Mouse (Mus musculus): Measurements from ENCODE around the gene Cpsf7. TPM values are rescaled to one million over a fixed set of nuclear protein-coding genes. Genes with fewer than 3 reads are reported as not detected.

Cpsf7 gene
- 33.2 TPM for polyA plus RNA-seq (2017; shearing (Covaris generic))

GRCm38 (mm10) chr19:10525106-10525901, at the start of gene Cpsf7:
Gene Cpsf7 (plus strand): TSS chr19:10525266.

DNA sequence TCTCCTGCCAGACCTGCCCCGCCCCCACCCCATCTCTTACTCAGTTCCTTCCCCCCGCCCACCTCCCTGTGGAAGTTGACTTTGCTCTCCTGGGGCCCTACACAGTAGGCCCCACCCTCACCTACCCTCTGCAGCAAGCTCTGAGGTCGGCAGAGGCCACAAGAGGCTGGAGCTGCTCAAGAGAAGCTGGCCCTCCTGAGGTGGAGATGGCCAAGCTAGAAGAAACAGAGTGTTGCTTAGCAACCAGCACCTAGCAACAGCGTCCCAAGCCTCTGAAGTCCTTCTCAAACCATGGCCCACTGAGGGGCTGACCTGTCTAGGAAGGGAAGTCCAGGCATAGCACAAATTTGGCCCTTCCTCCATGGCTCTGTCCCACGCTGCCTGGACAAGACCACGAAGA, 42.4 kb upstream of the Cpsf7 start, which contains the start of gene Ppp1r32:
TSS of gene Ppp1r32 (minus strand) at position 226 of the 400 bp plus-strand sequence.

DNA sequence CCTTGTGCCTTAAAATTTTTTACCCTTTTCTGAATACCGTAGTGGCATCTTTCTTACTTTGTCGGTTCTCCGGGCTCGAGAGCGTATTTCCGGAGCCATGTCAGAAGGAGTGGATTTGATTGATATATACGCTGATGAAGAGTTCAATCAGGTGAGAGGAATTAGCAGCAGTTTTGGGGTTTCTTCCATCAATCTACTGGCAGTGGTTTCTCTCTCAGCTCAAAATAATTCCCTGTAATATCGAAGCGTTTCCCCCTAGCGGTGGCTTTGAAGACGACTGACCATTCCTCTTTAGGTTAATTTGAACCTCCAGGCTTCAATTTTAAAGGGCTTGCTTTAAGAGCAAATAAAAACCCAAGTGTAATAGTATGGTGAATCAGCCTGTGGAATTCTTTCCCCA, 844 bp downstream of the Cpsf7 start, which contains the start of gene Sdhaf2:
TSS of gene Sdhaf2 (minus strand) at position 233 of the 400 bp plus-strand sequence.

GRCm38 (mm10) chr19:10555624-10556510, 30.8 kb downstream of the Cpsf7 start, which contains the start of gene Tmem216:
Gene Tmem216 (minus strand): TSS chr19:10556238.

DNA sequence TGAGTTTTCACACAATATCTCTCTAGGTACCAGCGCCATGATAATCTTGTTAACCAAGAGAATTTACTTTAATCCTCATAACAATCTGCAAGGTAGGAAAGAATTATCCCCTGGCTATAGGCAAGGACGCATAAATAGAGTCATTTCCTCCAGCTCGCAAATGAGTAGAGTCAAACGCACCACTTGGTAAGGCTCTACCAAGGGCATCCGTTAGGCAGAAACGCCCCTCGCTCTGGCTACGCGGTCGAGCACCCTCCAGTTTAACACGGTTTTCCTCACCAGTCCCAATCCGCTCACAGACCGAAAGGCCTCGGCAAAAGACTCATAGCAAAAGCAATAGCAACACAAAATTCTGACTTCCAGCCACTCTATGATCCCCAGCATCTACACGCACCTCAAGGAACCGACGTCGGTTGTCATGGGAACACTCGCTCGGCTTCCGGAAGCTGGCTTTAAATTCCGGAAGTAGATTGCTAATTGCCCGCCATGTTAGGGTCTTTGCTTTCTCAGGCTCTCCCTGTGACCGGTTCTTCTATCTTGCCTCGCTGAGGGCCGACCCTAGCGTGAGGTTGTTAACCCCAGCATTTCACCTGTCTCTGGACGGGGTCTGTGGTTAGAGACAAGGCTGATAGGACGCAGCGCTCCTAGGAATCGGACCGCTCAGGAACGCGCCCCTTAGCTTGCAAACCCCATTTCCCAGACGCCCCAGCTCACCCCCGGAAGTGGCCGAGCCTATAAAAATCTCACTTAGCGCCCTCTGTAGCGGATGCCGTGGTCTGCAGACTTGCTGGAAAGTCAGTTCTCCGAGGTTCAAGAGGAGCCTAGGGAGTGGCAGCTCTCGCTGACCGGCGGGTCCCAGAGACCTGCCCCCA, 51.9 kb downstream of the Cpsf7 start, which contains the start of the genes Cyb561a3 and Tmem138:
TSS of gene Cyb561a3 (plus strand) at position 483 of the 872 bp plus-strand sequence.
TSS of gene Tmem138 (minus strand) at position 673 of the 872 bp plus-strand sequence.

Other genes starting within 250 kb of the Cpsf7 start
- 0.10 TPM for gene Dagla, start 220.4 kb upstream of the Cpsf7 start, polyA plus RNA-seq (2017; shearing (Covaris generic))
- 0.05 TPM for gene Syt7, start 136.2 kb upstream of the Cpsf7 start, polyA plus RNA-seq (2017; shearing (Covaris generic))
- not detected for gene Lrrc10b, start 67.8 kb upstream of the Cpsf7 start, polyA plus RNA-seq (2017; shearing (Covaris generic))
- gene Ppp1r32, start 42.3 kb upstream of the Cpsf7 start, polyA plus RNA-seq (2017; shearing (Covaris generic)) = 0.26 TPM
- 86.7 TPM for gene Sdhaf2, start 876 bp downstream of the Cpsf7 start, polyA plus RNA-seq (2017; shearing (Covaris generic))
- gene Tmem216, start 31.0 kb downstream of the Cpsf7 start, polyA plus RNA-seq (2017; shearing (Covaris generic)) = 9.6 TPM
- gene Cyb561a3, start 51.9 kb downstream of the Cpsf7 start, polyA plus RNA-seq (2017; shearing (Covaris generic)) = 42.7 TPM
- 19.3 TPM for gene Tmem138, start 52.1 kb downstream of the Cpsf7 start, polyA plus RNA-seq (2017; shearing (Covaris generic))
- gene Ddb1, start 80.1 kb downstream of the Cpsf7 start, polyA plus RNA-seq (2017; shearing (Covaris generic)) = 165 TPM
- 9.3 TPM for gene Tkfc, start 80.4 kb downstream of the Cpsf7 start, polyA plus RNA-seq (2017; shearing (Covaris generic))
- not detected for gene Vwce, start 108.9 kb downstream of the Cpsf7 start, polyA plus RNA-seq (2017; shearing (Covaris generic))
- not detected for gene Pga5, start 152.8 kb downstream of the Cpsf7 start, polyA plus RNA-seq (2017; shearing (Covaris generic))
- 24.2 TPM for gene Vps37c, start 163.5 kb downstream of the Cpsf7 start, polyA plus RNA-seq (2017; shearing (Covaris generic))
- gene Cd5, start 213.7 kb downstream of the Cpsf7 start, polyA plus RNA-seq (2017; shearing (Covaris generic)) = 647 TPM